Mouse (Mus musculus) heart, embryonic 14.5 days (tissue): ENCODE measurements around the gene Ccdc148. TPM values are rescaled to one million over a fixed set of nuclear protein-coding genes. Genes with fewer than 3 reads are reported as not detected.

Experiments used
- ATAC-seq: fragments of 200-750 bp; cut with Nextera tagmentation; 2 replicates; pipeline ENCODE4 v1.8.0; 2017; ENCODE audit warnings: low read depth, moderate TSS enrichment; ENCODE audit not compliant: insufficient number of reproducible peaks, insufficient read depth, low FRiP score
- H3K27ac ChIP-seq, 2 experiments: fragments of 200-500 bp in 1 of 2; fragments of 300-500 bp in 1 of 2; sonication (generic) in 1 of 2; replicated peaks in 1 of 2; 2 replicates each; pipeline ENCODE4 v1.5.1; 2012 to 2014; ENCODE audit warnings: low read depth in 2 of 2, low read length in 2 of 2, control low read depth in 1 of 2, mild to moderate bottlenecking in 1 of 2, mixed read lengths in 1 of 2; ENCODE audit not compliant: control insufficient read depth in 1 of 2, insufficient read depth in 1 of 2
- H3K27me3 ChIP-seq: fragments of 300-500 bp; sonication (generic); 2 replicates; pipeline ENCODE4 v1.6.1; 2014; ENCODE audit warnings: mild to moderate bottlenecking, low read length, control low read depth; ENCODE audit not compliant: control insufficient read depth, insufficient read depth
- H3K36me3 ChIP-seq: fragments of 300-500 bp; sonication (generic); 2 replicates; pipeline ENCODE4 v1.6.1; 2014; ENCODE audit warnings: mild to moderate bottlenecking, control low read depth, low read length, mixed read lengths; ENCODE audit not compliant: control insufficient read depth, insufficient read depth
- H3K4me1 ChIP-seq, 2 experiments: fragments of 200-500 bp in 1 of 2; fragments of 300-500 bp in 1 of 2; sonication (generic) in 1 of 2; 2 replicates each; pipeline ENCODE4 v1.6.1; 2012 to 2014; ENCODE audit warnings: low read length in 2 of 2, control low read depth in 1 of 2, mixed read lengths in 1 of 2; ENCODE audit not compliant: control insufficient read depth in 2 of 2, insufficient read depth in 2 of 2
- H3K4me2 ChIP-seq: fragments of 300-500 bp; sonication (generic); 2 replicates; pipeline ENCODE4 v1.6.1; 2014; ENCODE audit warnings: mild to moderate bottlenecking, low read length
- H3K4me3 ChIP-seq, 2 experiments: fragments of 200-500 bp in 1 of 2; fragments of 300-500 bp in 1 of 2; sonication (generic) in 1 of 2; 2 replicates each; pipeline ENCODE4 v1.5.1; 2012 to 2014; ENCODE audit warnings: low read length in 2 of 2, mild to moderate bottlenecking in 2 of 2, control low read depth in 1 of 2, low read depth in 1 of 2, moderate library complexity in 1 of 2; ENCODE audit not compliant: control insufficient read depth in 1 of 2, insufficient read depth in 1 of 2
- H3K9ac ChIP-seq: fragments of 300-500 bp; sonication (generic); 2 replicates; pipeline ENCODE4 v1.6.1; 2014; ENCODE audit warnings: mild to moderate bottlenecking, low read length
- H3K9me3 ChIP-seq: fragments of 300-500 bp; sonication (generic); 2 replicates; pipeline ENCODE4 v1.6.1; 2016; ENCODE audit warnings: low read length, control low read depth; ENCODE audit not compliant: control insufficient read depth
- WGBS: fragments of 180-500 bp; shearing (Covaris S2); extraction: QIAGEN DNeasy Blood & Tissue Kit; methylation state at CpG from one replicate; pipeline ENCODE4 v1.1.7; 2014; 5-methylcytosine and 5-hydroxymethylcytosine counted together
- polyA plus RNA-seq: library from polyadenylated mRNA; unstranded; fragments of >200 nt; fragmentation: Nextera tagmentation; extraction: Ambion mirVana; gene quantifications from 2 replicates; pipeline ENCODE4 v1.2.1, GENCODE M21; 2014

Ccdc148 gene
- polyA plus RNA-seq, 1 experiment from 2014 or later: 1.1 TPM

DNA sequence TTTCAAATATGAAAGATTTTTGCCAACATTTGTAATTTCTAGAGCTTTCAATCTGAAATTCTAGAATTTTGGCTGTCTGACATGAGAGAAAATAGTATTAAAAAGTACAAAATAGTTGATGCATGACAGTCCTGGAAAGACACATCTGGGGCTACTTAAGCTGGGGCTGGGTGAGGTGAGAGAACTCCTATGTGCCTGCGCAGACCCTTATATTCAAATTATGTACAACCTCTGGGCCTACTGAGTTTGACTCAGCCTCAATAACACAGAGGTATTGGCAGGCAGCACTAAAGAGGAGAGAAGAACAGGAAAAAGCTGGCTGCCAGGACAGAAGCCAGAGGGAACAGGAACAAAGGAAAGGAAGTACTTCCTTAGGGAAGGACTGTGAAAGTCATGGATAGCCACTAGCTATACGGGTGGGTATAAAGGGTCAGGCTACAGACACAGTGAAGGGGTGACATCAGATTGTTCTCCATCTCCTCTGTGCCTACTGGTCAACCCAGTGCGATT, 381.4 kb downstream of the Ccdc148 start:
- ATAC-seq: no peak
- no peak overlapping the region for H3K9ac ChIP-seq
- H3K4me1 ChIP-seq: no peaks in the 10 kb centered on the region
- H3K9me3 ChIP-seq: no peaks in the 10 kb centered on the region
- H3K4me2 ChIP-seq: no peak overlapping the region
- H3K36me3 ChIP-seq: no peaks in the 10 kb centered on the region
- H3K27ac ChIP-seq: no peak overlapping the region
- H3K27me3 ChIP-seq: no peaks in the 10 kb centered on the region
- no peak overlapping the region for H3K4me3 ChIP-seq
- 84% methylated on average over 3 of the region's 3 CpGs for WGBS

DNA sequence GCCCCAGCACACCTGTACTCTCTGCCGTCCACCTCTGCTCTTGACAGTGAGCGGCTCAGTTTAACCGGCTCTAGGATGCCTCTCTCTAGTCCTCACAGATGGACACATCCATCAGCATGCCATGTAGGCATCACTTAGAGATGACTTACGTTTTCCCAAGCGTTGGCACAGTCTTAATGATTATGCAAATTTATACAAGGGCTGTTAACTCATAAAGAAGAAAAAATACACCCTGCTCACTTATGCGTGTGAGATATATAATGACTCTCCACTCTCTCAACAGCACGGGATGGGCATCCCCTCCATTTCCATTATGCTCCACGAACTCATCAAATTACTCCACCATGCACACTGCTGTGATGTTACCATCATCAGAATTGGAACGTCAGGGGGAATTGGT, 386.6 kb downstream of the Ccdc148 start:
- Histone ChIP-seq H3K4me3 (no peak overlapping the region), H3K27me3 (no peaks in the 10 kb centered on the region), H3K36me3 (no peaks in the 10 kb centered on the region), H3K9ac (no peak overlapping the region), H3K9me3 (no peaks in the 10 kb centered on the region), H3K27ac (no peak overlapping the region), H3K4me2 (no peak overlapping the region), H3K4me1 (no peaks in the 10 kb centered on the region)
- 87% methylated on average over 9 of the region's 9 CpGs for WGBS
- ATAC-seq: no peak

Other genes with a start within 250 kb of the Ccdc148 start
- gene Pkp4, start 167 bp upstream of the Ccdc148 start, polyA plus RNA-seq: 54.8 and 57.7 TPM in 2 replicates